Mouse (Mus musculus) kidney, adult 8-10 months (tissue): ENCODE data around the gene Rtl9.
A peak's percentile ranks its signal among the peaks of the same experiment; 100 is the strongest.

ENCODE experiments used
- DNase-seq, 2 experiments: peaks; one replicate each; pipeline ENCODE4 v3.0.0; 2022

The Rtl9 gene

DNA sequence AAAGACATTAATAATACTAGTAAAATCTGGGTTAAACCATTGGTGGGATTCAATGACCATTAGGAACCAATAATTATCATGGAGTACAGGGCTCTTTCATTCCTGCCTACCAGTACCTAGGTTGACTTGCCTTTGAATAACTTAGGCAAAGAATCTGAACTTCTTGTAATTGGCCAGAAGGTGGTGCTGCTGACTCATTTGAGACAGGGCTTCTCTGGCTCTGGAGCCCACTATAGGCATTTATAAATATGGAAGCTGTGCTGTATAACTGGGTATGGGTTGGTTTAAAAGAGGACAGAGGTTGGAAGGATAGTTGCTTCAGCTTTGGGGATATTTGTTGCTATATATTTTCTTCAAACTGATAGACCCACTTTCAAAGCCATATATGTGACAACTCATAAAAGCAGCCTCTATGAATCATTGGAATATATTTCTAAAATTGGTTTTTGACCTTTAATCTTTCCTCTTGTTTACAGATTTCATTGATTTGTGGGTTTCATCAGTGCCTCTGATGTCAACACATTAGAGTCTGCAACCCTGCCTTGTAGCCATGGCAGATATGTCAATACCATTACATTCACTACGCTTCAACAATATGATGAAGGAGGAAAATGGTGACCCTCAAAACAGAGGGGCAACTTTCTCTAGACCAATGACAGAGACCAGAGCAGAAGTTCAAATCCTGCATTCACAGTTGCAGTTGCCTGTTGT is at the start of gene Rtl9:
Rtl9 (plus strand) TSS at position 551 of the 711 bp plus-strand sequence.
- peak; percentile 1 to 8 for DNase-seq

DNA sequence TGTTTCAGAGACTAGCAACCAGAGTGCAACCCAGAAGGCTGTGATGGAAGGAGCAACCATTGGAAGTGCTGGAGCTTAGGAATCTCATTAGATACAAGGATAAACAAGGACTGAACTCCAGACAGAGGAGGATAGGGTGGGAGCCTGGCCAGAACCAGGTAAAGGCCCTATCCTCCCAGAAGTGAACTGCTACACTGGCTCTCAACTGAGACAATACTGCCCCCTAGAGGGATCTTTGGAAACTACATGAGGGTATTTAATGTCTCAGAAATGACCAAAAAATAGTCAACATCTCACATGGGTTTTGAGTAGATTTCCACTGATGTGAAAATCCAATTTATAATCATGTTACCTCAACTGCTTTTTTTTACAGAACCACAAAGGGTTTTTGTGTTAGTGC is 47.9 kb upstream of the Rtl9 start:
- peak in 1 of 2 experiments; percentile 2 for DNase-seq

DNA sequence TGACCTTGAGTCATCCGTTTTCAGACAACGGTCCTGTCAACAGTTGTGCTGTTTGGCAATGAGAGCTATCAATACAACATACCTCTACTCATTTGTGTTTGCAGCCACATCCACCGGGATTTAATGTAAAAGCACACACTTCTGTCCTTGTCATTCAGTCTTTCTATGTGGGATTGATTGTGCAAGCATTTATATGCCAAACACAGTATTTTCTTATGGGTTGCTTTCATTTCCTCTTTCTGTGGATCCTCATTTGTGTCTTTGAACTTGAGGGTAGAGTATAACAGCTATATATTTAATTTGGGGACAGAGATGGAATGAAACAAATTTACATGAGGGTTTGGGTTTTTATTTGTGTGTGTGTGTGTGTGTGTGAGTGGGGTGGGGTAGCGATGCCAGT is 47.5 kb upstream of the Rtl9 start:
- DNase-seq = no peak

DNA sequence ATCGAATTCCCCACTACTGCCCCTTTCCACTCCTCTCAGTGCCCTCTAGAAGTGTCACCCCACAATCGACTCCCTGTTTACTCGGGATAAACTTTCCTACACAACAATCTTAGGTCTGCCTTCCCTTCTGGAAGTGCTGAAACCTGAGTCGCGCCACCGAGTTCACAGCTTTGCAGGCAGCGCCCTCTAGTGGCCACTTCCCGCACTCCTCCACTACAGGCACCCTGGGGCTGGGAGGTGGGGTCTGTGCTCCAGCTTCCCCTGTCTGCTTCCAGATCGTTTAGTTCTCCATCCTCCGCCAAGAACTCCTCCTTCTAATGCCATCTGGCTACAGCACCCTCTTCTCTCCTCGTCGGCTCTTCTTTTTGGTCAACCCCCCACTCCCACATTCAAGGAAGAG is 40.6 kb upstream of the Rtl9 start:
- peak; percentile 19 to 65 for DNase-seq

DNA sequence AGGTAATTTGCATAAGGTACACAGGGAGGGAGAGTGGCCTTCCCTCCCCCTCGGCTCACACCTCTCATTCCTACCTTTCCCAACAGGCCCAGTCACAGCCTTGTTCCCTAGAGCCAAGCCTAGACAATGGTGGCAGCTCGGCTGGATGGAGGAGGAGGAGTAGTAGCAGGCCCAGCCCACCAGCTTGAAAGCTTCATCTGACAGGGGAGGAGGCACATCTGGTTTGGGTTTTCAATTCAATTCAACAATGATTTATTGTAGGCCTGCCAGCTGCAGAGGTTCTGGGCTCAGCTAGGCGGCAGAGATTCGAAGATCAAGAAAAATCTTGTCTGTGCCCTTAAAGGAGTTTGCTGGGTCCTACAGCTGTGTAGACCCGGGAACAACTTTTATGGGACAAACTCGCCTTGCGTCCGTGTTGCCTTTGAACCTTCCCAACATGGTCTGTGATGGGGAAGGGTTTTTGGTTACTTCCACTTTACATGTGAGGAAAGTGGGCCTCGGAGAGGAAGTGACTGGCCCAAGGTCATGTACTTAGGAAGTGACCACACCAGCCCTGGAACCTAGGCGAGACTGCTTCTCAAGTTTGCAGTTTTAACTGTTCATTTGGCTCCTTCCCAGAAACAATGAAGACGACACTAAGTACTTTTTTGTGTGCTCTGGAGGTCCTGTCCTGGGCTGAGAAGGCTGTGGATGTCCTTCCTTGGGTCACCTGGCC is 36.6 kb upstream of the Rtl9 start:
- no peak for DNase-seq

DNA sequence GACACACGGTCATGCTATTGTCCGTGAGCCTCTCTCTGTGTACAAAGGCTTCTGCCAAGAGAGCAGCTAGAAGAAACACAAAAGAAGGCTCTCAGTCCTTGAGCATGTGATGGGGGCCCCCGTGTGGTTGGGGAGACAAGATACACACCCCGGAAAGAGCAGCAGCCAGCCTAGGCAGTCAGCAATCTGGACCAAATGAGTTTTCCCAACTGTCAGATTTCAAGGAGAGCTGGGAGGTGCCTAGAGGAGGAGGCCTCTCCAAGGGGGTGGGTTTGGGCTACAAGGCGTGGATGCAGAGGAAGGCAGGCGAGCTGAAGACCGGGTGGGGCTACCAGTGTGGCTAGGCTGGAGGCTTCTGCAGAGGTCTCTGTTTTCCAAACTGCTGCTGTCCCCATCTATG is 35.6 kb upstream of the Rtl9 start:
- DNase-seq = no peak

DNA sequence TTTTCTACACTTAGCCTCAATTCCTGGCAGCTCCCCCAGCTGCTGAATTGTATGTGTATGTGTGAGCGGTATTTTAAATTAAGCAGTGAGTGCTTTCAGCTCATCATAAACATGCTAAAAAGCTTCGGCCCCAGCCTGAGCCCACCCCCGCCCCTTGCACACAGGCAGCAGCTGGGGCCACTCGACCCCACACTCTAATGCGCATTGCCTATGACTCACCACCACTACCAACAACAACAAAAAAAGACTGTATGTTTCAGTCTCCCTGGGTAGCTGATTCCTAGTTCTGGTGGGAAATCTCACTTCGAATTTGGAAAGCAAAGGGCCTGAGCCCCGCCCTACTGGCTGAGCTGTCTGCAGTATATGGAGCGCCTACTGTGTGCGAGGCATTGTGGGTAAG is 35.1 kb upstream of the Rtl9 start:
- DNase-seq = no peak

DNA sequence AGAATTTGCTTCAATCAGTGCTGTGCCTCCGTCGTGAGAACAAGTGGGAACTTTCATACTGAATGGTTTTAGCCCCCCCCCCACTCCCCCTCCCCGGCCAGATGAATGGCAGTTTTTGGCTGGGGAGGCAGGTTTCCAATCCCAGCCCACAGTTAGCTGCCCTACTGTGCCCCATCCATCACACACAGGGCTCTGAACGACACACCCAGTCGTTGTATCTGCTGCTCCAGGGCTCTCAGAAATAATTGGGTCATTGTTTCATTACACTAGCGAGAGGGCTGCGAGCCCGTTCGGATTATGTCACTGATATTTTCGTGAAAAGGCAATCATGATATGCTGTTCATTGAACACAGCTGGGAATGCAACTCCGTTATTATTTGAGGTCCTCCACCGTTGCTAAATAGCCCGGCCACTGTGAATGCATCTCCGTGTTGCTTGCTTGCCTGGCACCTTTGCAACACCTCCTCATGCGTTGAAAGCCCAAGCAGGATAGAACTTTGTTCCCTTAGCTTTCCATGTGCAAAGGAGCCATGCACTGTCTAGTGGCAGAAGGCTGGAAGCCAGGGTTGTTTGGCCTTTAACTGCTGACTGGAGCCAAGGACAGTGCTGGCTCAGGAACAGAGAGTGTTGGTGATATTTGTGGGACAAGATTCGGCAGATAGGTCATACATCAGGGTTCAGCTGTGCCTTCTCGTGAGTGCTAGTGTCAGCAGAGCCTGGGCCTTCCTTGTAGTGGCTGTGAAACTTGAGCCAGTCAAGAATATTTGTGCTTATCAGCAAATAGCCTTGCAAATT is 32.9 kb upstream of the Rtl9 start:
- peak; percentile 4 to 5 for DNase-seq

DNA sequence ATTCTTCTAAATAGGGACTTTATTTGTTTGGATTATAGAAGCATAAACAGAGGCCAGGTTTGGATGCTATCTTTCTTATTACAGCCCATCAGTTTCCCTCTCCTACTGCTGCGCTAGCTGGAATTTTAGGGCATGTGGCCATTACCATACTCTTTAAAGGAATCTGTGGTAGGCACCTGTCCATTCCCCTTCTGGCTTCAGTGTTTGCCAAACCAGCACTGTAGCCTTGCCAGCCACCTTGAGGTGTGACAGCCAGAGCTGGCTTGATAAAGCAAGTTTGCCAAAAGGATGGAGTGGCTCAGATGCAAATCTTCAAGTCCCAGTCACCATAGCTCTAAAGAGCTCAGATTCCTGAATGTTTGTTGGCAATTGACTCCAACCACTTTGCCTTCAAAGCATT is 32.3 kb upstream of the Rtl9 start:
- no peak for DNase-seq

DNA sequence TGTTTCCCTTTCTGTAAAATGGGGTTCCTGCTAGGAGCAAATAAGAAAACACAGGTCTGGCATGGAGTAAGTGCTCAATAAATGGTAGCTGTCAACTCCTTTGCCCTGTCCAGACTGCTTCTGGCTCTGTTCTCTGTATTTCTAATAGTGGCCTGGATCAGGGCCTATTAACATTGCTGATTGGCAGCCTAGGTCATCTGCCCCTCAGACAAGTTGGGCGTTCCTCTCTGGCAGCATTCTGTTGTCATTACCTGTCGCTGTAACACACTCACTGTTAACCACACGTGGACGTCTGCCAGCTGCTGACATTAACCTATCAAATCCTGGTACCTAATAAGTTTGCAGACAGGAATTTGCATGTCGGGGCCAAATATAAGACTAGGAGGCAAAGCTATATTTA is 31.8 kb upstream of the Rtl9 start:
- DNase-seq = no peak

DNA sequence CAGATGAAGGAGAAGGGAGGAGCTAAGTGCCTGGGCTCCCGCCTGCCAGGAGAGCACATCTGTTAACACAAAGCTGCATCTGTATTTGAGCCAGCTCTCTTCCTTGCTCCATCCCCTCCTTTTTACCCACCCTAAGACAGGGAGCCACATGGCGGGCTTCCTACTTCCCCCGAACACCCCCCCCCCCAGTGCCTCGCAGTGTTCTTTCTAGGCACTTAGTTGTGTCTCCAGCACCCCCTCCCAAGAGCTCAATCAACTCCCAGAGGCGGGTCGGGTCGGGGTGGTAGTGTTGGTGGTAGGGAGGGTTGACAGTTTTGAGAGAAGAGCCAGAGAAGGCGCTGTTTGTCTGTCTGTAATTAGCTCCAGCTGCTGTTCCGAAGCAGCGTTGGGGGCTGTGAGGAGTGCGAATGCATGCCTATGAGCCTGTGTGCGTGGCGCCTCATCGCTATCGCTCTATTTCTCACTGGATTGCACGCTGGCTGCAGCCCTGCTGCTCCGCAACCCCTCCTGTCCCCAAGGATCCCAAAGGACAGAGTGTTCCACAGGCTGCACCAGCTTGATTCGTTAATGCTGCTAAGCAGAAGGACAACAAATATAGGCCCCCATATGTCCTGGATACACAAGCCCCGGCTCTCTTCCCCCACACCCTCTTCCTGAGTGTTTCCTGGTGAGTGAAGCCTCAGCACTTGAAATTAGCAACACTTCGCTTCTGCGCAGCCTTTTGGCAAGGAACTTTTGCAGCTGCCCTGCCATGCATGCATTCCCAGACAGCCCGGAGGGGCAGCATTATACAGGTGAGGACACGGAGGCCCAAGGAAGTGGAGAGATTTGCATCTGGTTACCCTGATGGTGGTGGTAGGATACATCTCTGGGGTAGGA is 18.7 kb upstream of the Rtl9 start:
- DNase-seq = no peak

DNA sequence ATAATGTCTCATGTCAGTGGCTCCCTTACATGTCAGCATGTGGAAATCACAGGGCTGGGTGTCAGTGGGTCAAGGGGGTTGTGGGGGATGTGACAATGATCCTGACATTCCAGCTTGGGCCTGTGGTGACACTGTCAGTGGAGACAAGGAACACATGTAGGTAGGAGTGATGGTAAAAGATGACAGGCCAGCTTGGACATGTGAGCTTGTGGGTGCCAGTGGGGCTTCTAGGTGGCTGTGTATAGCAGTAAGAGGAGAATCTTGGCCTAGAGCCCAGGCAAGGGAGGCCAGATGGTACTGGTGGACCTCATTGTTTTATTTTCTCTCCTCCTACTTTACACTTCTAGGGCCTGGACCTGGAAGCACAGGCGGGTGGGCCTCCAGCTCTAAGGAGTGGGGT is 16.7 kb upstream of the Rtl9 start:
- no peak for DNase-seq

DNA sequence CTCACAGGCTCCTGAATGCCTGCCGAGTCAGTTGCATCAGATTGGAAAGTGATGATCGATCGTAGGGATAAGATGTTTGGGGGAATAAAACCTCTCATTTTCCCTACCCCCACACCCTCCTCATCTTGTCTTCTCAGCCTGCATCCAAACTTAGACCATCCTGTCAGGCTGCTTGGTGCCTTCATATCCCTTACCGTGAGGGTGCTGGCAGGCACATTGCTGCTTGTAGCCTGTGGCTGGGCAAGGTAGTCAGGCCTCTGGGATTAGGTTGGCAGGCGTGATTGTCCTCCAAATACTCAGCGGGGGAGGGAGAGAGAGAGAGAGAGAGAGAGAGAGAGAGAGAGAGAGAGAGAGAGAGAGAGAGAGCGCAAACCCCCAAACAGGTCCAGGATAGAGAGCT is 11.2 kb upstream of the Rtl9 start:
- no peak for DNase-seq

DNA sequence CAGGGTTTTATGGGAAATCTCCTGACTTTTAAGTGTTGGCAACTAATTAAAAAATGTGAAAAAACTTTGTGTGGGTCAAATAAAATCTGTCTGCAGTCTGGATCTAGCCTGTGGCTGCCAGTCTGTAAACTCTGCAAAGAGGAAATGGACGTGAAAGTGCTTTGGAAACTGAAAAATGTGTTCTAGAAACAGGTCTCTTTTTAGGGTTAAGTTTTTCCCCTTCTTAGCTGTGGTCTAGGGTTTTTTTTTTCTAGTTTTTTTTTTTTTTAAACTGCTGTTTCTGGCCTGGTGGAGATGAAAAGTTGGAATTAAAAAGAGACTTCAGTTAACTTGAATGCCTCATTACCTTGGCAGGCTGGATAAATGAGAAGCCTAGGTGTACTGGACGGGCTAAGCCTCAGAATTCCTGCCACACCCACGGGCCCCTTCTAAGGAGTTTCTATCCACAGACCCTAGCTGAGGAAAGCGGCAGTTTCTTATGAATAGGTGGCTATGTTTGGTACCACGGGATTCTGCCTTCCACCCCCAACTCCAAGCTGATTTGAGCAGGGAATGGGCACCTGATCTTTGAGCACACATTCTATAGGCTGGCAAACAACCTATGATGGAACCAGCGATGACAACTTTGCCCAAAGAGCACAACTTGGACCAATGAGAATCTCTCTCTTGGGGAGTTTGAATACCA is 8.3 kb upstream of the Rtl9 start:
- DNase-seq = no peak

DNA sequence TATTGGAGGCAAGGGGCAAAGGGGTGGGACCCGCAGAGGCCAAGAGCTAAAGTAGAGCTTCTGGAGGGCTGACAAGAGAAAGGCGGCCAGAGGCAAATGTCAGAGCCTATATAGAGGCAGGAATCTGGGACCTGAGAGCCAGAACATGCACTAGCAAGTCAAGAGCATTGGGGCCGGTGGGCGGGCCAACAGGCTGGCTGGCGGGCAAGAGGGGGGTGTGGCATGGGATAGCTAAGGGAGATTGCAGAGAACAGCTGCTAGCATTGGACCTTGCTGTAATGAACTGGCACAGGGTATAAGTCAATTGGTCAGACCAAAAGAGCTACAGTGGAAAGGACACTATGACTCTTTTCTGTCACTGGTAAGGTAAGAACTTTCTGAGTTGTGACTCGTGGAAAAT is 1.8 kb upstream of the Rtl9 start:
- DNase-seq = no peak

DNA sequence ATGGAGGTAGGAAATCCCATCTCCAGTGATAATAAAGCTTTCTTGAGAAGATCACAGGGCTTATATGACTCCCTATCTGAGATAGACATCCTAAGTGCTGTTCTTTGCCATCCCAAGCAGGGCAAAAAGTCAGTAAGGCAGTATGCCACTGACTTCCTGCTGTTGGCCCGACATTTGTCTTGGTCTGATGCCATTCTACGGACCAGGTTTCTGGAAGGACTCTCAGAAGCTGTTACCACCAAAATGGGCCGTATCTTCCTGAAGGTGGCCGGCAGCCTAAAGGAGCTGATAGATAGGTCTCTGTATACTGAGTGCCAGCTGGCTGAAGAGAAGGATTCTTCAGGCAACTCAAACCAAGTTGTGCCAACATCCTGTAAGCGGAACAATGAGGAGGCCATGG is 3.8 kb downstream of the Rtl9 start:
- DNase-seq = no peak

DNA sequence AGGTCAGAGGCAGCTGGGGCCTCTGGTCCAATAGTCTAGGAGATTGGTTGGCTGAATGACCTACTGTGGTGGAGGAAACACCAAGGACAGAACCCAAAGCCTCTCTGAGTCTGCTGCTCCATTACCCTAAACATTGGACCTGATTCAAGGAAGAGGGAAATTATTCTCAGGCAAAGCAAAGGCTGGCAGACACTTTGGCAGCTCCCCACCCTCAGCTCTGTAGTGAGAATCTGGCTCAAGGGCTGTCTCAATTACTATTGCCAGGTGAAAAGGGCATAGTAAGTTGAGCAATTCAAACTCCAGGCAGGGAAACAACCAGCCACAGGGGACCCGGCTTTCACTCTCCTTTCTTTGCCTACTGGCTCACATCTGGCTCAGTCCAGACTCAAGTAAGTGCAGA is 6.5 kb downstream of the Rtl9 start:
- no peak for DNase-seq

DNA sequence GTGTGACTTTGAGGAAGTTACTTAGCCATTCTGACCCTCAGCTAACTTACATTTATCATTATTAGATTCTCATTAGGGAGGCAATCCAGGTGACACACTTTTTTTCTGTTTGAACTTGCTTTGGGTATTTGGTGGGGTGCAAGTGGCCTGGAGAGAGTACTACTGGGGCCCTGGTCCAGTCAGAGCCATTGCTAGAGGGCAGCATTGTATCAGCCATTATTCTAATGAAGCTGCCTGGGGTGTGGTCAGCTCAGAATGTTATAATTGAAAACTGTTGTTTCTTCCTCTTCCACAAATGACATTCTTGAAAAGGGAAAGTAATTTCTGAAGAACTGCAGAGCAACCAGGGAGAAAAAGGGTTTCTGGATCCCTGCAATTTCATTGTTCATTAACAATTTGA is 13.2 kb downstream of the Rtl9 start:
- no peak for DNase-seq
